Mouse (Mus musculus) kidney, adult 2 months (tissue): Measurements from ENCODE around the gene Tmbim4.
A peak's percentile ranks its signal among the peaks of the same experiment; 100 is the strongest.

Source experiments
- CTCF ChIP-seq: fragments of 200-500 bp; conservative IDR thresholded peaks from 2 replicates; pipeline ENCODE4 v1.5.1; 2011; ENCODE audit warnings: low read depth, mild to moderate bottlenecking, control low read depth, low read length, moderate library complexity, mixed read lengths; ENCODE audit not compliant: insufficient read depth, insufficient read length
- POLR2A ChIP-seq: fragments of 200-500 bp; IDR thresholded peaks from one replicate; pipeline ENCODE4 v1.6.1; 2011; ENCODE audit warnings: low read depth, low read length, control low read depth

DNA sequence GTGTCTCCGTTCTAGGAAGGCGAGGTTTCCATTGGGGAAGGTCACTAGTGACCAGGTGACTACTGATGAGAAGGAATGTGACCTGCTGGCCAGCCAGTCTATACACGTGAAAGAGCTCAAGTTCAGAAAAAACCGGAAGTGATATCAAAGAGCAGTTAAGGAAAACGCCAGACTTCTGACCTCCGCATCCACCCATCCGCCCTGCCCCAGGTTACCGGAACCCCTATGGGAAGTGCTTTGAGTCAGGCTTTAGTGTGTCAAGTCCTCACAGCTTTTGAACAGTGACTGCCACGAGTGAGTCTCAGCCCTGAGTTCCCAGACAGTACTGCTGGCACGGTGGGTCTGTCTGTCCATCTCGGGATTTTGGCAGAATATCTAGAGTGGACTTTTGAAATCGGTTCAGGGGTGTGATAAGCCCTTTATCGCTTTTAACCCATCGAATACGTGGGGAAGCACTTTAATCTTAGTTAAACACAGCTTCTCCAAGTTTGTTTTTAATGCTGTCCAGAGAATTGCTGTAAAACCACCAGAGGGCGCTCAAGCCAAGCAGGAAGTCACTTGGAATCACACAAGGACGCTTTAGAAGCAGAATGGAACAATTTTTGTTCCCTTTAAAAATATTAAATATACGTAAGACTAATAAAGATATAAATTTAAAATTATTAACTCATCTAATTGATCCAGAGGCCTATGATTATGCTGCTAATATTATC is 32.4 kb downstream of the Tmbim4 start:
- no peak for TF ChIP-seq POLR2A
- peak; percentile 58 for TF ChIP-seq CTCF
